Mouse (Mus musculus): ENCODE results near the gene Crhr2.

Gene Crhr2

GRCm38 (mm10) chr6:55045326-55045725 is 87.5 kb downstream of the Crhr2 start:
- DNase-seq (ENCODE audit: extremely low spot score): no peak

- DNase-seq (ENCODE audit: extremely low spot score): no peak
Observed at GRCm38 (mm10) chr6:55044542-55044941, 88.3 kb downstream of the Crhr2 start.

- no peak for DNase-seq (ENCODE audit: extremely low spot score)
Observed at GRCm38 (mm10) chr6:55043206-55043605, 89.6 kb downstream of the Crhr2 start.
